Mouse (Mus musculus) cerebellum, postnatal 36 days (tissue): ENCODE measurements around the gene Fmo2.

ENCODE experiments used
- DNase-seq, 2 experiments: peaks; one replicate each; pipeline ENCODE4 v3.0.0; 2021 to 2022; ENCODE audit warnings: mixed read lengths in 2 of 2

The Fmo2 gene

GRCm38 (mm10) chr1:162840211-162840610, 58.3 kb downstream of the Fmo2 start:
- DNase-seq: no peak

GRCm38 (mm10) chr1:162838976-162839375, 59.5 kb downstream of the Fmo2 start:
- DNase-seq: no peak

- DNase-seq: no peak
These were observed 64.2 kb downstream of the Fmo2 start for GRCm38 (mm10) chr1:162834342-162834741.

GRCm38 (mm10) chr1:162832574-162832953, 66.0 kb downstream of the Fmo2 start:
- DNase-seq: no peak

GRCm38 (mm10) chr1:162831838-162832573, 66.5 kb downstream of the Fmo2 start:
- DNase-seq: no peak
